Mouse (Mus musculus) stomach, embryonic 14.5 days (tissue): ENCODE measurements around the gene Megf11. TPM values are rescaled to one million over a fixed set of nuclear protein-coding genes. Genes with fewer than 3 reads are reported as not detected.

Source experiments
- microRNA-seq: library from miRNA; unstranded; fragments of <30 nt; microRNA quantifications from one replicate; pipeline ENCODE4, GENCODE M21; 2016
- polyA plus RNA-seq: library from polyadenylated mRNA; unstranded; fragments of >200 nt; fragmentation: Nextera tagmentation; extraction: Ambion mirVana; gene quantifications from 2 replicates; pipeline ENCODE4 v1.2.1, GENCODE M21; 2014

Megf11 gene
- polyA plus RNA-seq, 1 experiment from 2014 or later: 1.9 TPM

Small RNA genes lying within 50 kb of the gene (microRNA-seq; reads per million reads assigned to microRNA genes)
- not detected for gene Gm47308

Other genes starting within 250 kb of the Megf11 start
- gene Zwilch, start 212.5 kb upstream of the Megf11 start, polyA plus RNA-seq: 30.7 and 32.3 TPM in 2 replicates
- 1,335 and 1,376 TPM in 2 replicates for gene Rpl4, start 212.3 kb upstream of the Megf11 start, polyA plus RNA-seq
- gene Snapc5, start 206.4 kb upstream of the Megf11 start, polyA plus RNA-seq: 27.9 and 28.0 TPM in 2 replicates
- 4.8 and 5.0 TPM in 2 replicates for gene Uchl4, start 150.4 kb upstream of the Megf11 start, polyA plus RNA-seq
- gene Map2k1, start 132.0 kb upstream of the Megf11 start, polyA plus RNA-seq: 77.4 and 79.3 TPM in 2 replicates
- 219 and 235 TPM in 2 replicates for gene Tipin, start 104.0 kb upstream of the Megf11 start, polyA plus RNA-seq
- 22.9 and 23.4 TPM in 2 replicates for gene Dis3l, start 44.3 kb upstream of the Megf11 start, polyA plus RNA-seq